8 mouse cellular contexts compared by ENCODE assay signal in the genomic region with DNA sequence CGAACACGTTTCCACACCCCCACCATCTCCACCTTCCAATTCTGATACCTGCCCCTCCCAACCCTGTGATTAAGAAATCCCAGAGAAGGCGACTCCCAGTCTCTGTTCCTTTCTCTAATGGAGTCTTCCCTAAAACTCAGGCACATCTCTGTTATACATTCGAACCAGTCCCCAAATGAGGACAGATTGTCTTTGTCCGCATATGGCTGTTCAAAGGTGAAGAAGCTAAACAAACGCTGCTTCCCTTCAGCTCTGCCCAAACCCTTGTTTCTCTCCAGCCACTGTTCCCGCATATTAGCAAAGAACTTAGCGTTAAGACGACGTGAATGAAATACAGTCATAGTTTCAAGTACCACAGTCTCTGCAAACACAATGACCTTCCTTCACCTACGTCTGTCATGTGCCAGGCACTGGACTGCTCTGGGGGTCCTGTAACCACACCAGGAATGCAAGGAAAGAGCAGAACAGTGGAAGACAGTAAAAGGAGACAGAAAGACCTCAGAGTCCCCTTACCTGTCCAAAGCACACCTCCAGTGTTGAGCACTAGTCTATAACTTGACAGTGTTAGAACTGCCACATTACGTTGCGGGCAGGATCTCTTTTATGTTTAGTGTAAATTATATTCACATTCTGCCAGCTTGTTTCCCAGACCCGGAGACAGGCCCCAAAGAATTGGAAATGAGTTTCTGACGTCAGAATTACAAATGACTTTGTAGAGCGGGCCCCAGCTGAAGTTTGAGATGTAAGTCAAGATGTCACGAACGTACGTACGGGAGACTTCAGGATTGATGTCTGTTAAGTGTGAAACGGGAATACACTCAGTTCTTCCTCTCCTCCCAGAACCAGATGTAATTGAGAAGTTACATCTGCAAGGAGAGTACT. TPM values are rescaled to one million over a fixed set of nuclear protein-coding genes. Genes with fewer than 3 reads are reported as not detected.
A peak's percentile ranks its signal among the peaks of the same experiment; 100 is the strongest.
DNase-seq lines count a peak whose midpoint lies in the region; ATAC-seq and TF ChIP-seq lines count a peak whose summit lies in the region.

Gene Vangl2, minus strand, starts transcription at position 51 of the 882 bp plus-strand sequence.

- H3K9ac ChIP-seq in heart, embryonic 15.5 days: peak within 1 kb of the TSS; percentile 90
- peak within 1 kb of the TSS; percentile 84 for H3K9ac ChIP-seq in hindbrain, embryonic 12.5 days
- H3K9ac ChIP-seq in liver, embryonic 15.5 days: 0 out of 2 replicates have a peak within 1 kb of the TSS, but pooled peaks have one; percentile 33

- H3K36me3 ChIP-seq in heart, embryonic 15.5 days: no peaks in the 10 kb centered on the region
- H3K36me3 ChIP-seq in hindbrain, embryonic 12.5 days: no peaks in the 10 kb centered on the region
- no peaks in the 10 kb centered on the region for H3K36me3 ChIP-seq in liver, embryonic 15.5 days (replicated peaks)

- POLR2A ChIA-PET in Patski (lab: Charles Lee): no interaction called here

- no peak for DNase-seq in heart, postnatal 25 days (ENCODE audit: low spot score)
- no peak for DNase-seq in Patski (ENCODE audit: low read depth, low spot score)
- DNase-seq in cerebellum, adult 11-12 months: no peak
- no peak for DNase-seq in cerebellum, adult 9-11 months
- DNase-seq in right cerebral cortex, adult 2 months (ENCODE audit: low spot score in 2 of 2): no peak

- 66% methylated on average over 21 of the region's 21 CpGs for WGBS in heart, embryonic 15.5 days
- 30% methylated on average over 21 of the region's 21 CpGs for WGBS in hindbrain, embryonic 12.5 days
- 68% methylated on average over 21 of the region's 21 CpGs for WGBS in liver, embryonic 15.5 days (ENCODE audit: insufficient replicate concordance)

- H3K4me3 ChIP-seq in heart, embryonic 15.5 days: peak within 1 kb of the TSS; percentile 98
- peak within 1 kb of the TSS; percentile 82 for H3K4me3 ChIP-seq in hindbrain, embryonic 12.5 days
- peak within 1 kb of the TSS; percentile 63 for H3K4me3 ChIP-seq in liver, embryonic 15.5 days (replicated peaks)

- intact Hi-C loops in heart, postnatal 25 days (cut with DNase I): no loop called here

- ATAC-seq in heart, embryonic 15.5 days (replicated peaks; ENCODE audit: insufficient number of reproducible peaks, insufficient read depth, low FRiP score, low read depth): no peak
- no peak for ATAC-seq in Patski
- no peak for ATAC-seq in hindbrain, embryonic 12.5 days (ENCODE audit: low FRiP score)
- no peak for ATAC-seq in liver, embryonic 15.5 days (ENCODE audit: insufficient read depth)

- in situ Hi-C loops in Patski (cut with MboI; ENCODE audit: low pct_unique_long_range_greater_than_20kb): loop anchor here (25.0 kb wide), 2 partner anchors 309 to 459 kb away; partner anchors contain the start of genes Igsf9, Kcnj10, Kcnj9 and Slamf9

- no peaks in the 10 kb centered on the region for H3K27me3 ChIP-seq in heart, embryonic 15.5 days
- H3K27me3 ChIP-seq in Patski: no peaks in the 10 kb centered on the region
- no peaks in the 10 kb centered on the region for H3K27me3 ChIP-seq in hindbrain, embryonic 12.5 days
- H3K27me3 ChIP-seq in liver, embryonic 15.5 days: peaks cover 13% of the 10 kb centered on the region

- CTCF ChIA-PET in Patski (lab: Charles Lee): interaction anchor here (0.6 to 1.3 kb wide), 2 partner anchors 18 to 464 kb away, joined by 3 read pairs; no protein-coding TSS in a partner anchor

- peak within 1 kb of the TSS; percentile 85 for H3K4me2 ChIP-seq in heart, embryonic 15.5 days
- peak within 1 kb of the TSS; percentile 90 for H3K4me2 ChIP-seq in hindbrain, embryonic 12.5 days (replicated peaks)
- H3K4me2 ChIP-seq in liver, embryonic 15.5 days: peak within 1 kb of the TSS; percentile 77

- peak within 1 kb of the TSS; percentile 88 for H3K27ac ChIP-seq in heart, embryonic 15.5 days
- peak within 1 kb of the TSS; percentile 98 for H3K27ac ChIP-seq in hindbrain, embryonic 12.5 days
- H3K27ac ChIP-seq in liver, embryonic 15.5 days (replicated peaks): no peak within 1 kb of the TSS

- H3K4me1 ChIP-seq in heart, embryonic 15.5 days (replicated peaks): peaks cover 30% of the 10 kb centered on the region
- peaks cover 41% of the 10 kb centered on the region for H3K4me1 ChIP-seq in hindbrain, embryonic 12.5 days
- peaks cover 7% of the 10 kb centered on the region for H3K4me1 ChIP-seq in liver, embryonic 15.5 days (replicated peaks)

- H3K9me3 ChIP-seq in heart, embryonic 15.5 days (replicated peaks): no peaks in the 10 kb centered on the region
- H3K9me3 ChIP-seq in hindbrain, embryonic 12.5 days (replicated peaks): no peaks in the 10 kb centered on the region
- H3K9me3 ChIP-seq in liver, embryonic 15.5 days (replicated peaks): no peaks in the 10 kb centered on the region

- no peak for TF ChIP-seq CTCF in Patski (IDR thresholded peaks at IDR 0.05)

RNA-seq across cellular contexts. Expression of gene Vangl2, which starts in this region (rescaled TPM):
- polyA plus RNA-seq in heart, embryonic 15.5 days (2015; fragmentation: Nextera tagmentation; extraction: Ambion mirVana): 6.7 and 8.5 TPM in 2 replicates
- 1 to 10 TPM; 1.5 to 2.4 TPM for total RNA-seq in heart, postnatal 25 days (2021)
- 11.5 TPM for polyA plus RNA-seq in Patski (2021)
- 60.4 and 68.6 TPM in 2 replicates for polyA plus RNA-seq in hindbrain, embryonic 12.5 days (2016; fragmentation: Nextera tagmentation; extraction: Ambion mirVana)
- 0.66 and 0.81 TPM in 2 replicates for polyA plus RNA-seq in liver, embryonic 15.5 days (2015; fragmentation: Nextera tagmentation; extraction: Ambion mirVana)

Comparison
In these comparisons a context has a peak if more than half of its experiments do, and no peak if none do; other contexts are left out.
1. H3K9ac ChIP-seq: peak in every context shown above with its lines; median percentile 90 in heart, embryonic 15.5 days; 84 in hindbrain, embryonic 12.5 days; 33 in liver, embryonic 15.5 days.